Mouse (Mus musculus) forebrain, embryonic 13.5 days (tissue): ENCODE results near the gene Adcy7. TPM values are rescaled to one million over a fixed set of nuclear protein-coding genes. Genes with fewer than 3 reads are reported as not detected.

Experiments used
- ATAC-seq: fragments of 200-750 bp; cut with Nextera tagmentation; 2 replicates; pipeline ENCODE4 v1.8.0; 2017
- H3K27ac ChIP-seq: fragments of 300-500 bp; sonication (generic); 2 replicates; pipeline ENCODE4 v1.5.1; 2015; ENCODE audit warnings: inconsistent platforms, mild to moderate bottlenecking, moderate library complexity
- H3K27me3 ChIP-seq: fragments of 300-500 bp; sonication (generic); 2 replicates; pipeline ENCODE4 v1.6.1; 2015; ENCODE audit warnings: mild to moderate bottlenecking, inconsistent platforms
- H3K36me3 ChIP-seq: fragments of 300-500 bp; sonication (generic); 2 replicates; pipeline ENCODE4 v1.6.1; 2015; ENCODE audit warnings: mild to moderate bottlenecking, inconsistent platforms; ENCODE audit not compliant: poor library complexity, severe bottlenecking
- H3K4me1 ChIP-seq: fragments of 300-500 bp; sonication (generic); 2 replicates; pipeline ENCODE4 v1.6.1; 2015; ENCODE audit warnings: inconsistent platforms
- H3K4me2 ChIP-seq: fragments of 300-500 bp; sonication (generic); 2 replicates; pipeline ENCODE4 v1.6.1; 2015; ENCODE audit warnings: inconsistent platforms, mild to moderate bottlenecking, moderate library complexity
- H3K4me3 ChIP-seq: fragments of 300-500 bp; sonication (generic); 2 replicates; pipeline ENCODE4 v1.5.1; 2015; ENCODE audit warnings: mild to moderate bottlenecking, inconsistent platforms
- H3K9ac ChIP-seq: fragments of 300-500 bp; sonication (generic); 2 replicates; pipeline ENCODE4 v1.6.1; 2015; ENCODE audit warnings: mild to moderate bottlenecking, inconsistent platforms
- H3K9me3 ChIP-seq: fragments of 300-500 bp; sonication (generic); replicated peaks from 2 replicates; pipeline ENCODE4 v1.6.1; 2016; ENCODE audit warnings: inconsistent platforms
- WGBS: fragments of 180-500 bp; shearing (Covaris S2); methylation state at CpG from one replicate; pipeline ENCODE4 v1.1.7; 2015; 5-methylcytosine and 5-hydroxymethylcytosine counted together
- polyA plus RNA-seq: library from polyadenylated mRNA; unstranded; fragments of >200 nt; fragmentation: Nextera tagmentation; extraction: Ambion mirVana; gene quantifications from 2 replicates; pipeline ENCODE4 v1.2.1, GENCODE M21; 2015

Adcy7 gene
- polyA plus RNA-seq, 1 experiment from 2014 or later = 1.5 TPM

GRCm38 (mm10) chr8:88325251-88325650 is 53.0 kb downstream of the Adcy7 start:
- 56% methylated on average over 5 of the region's 5 CpGs for WGBS
- Histone ChIP-seq H3K27ac (no peak overlapping the region), H3K9me3 (no peaks in the 10 kb centered on the region), H3K4me1 (no peaks in the 10 kb centered on the region), H3K9ac (no peak overlapping the region), H3K36me3 (peaks cover 55% of the 10 kb centered on the region), H3K27me3 (no peaks in the 10 kb centered on the region), H3K4me2 (no peak overlapping the region), H3K4me3 (no peak overlapping the region)
- ATAC-seq = no peak

GRCm38 (mm10) chr8:88325795-88326194 is 53.6 kb downstream of the Adcy7 start:
- Histone ChIP-seq H3K4me3 (no peak overlapping the region), H3K4me2 (no peak overlapping the region), H3K9me3 (no peaks in the 10 kb centered on the region), H3K9ac (no peak overlapping the region), H3K4me1 (no peaks in the 10 kb centered on the region), H3K36me3 (peaks cover 57% of the 10 kb centered on the region), H3K27me3 (no peaks in the 10 kb centered on the region), H3K27ac (no peak overlapping the region)
- 96% methylated on average over 5 of the region's 5 CpGs for WGBS
- no peak for ATAC-seq

GRCm38 (mm10) chr8:88326328-88326727 is 54.1 kb downstream of the Adcy7 start:
- Histone ChIP-seq H3K9ac (no peak overlapping the region), H3K27me3 (no peaks in the 10 kb centered on the region), H3K4me3 (no peak overlapping the region), H3K4me2 (no peak overlapping the region), H3K27ac (no peak overlapping the region), H3K36me3 (peaks cover 61% of the 10 kb centered on the region), H3K9me3 (no peaks in the 10 kb centered on the region), H3K4me1 (no peaks in the 10 kb centered on the region)
- 94% methylated on average over 12 of the region's 12 CpGs for WGBS
- no peak for ATAC-seq

GRCm38 (mm10) chr8:88328689-88329088 is 56.5 kb downstream of the Adcy7 start:
- WGBS = 75% methylated on average over 6 of the region's 6 CpGs
- peaks cover 85% of the 10 kb centered on the region for H3K36me3 ChIP-seq

GRCm38 (mm10) chr8:88330816-88331215 is 58.6 kb downstream of the Adcy7 start:
- H3K27me3 ChIP-seq = no peaks in the 10 kb centered on the region
- H3K9me3 ChIP-seq = no peaks in the 10 kb centered on the region

More at GRCm38 (mm10) chr8:88328689-88329088, 56.5 kb downstream of the Adcy7 start:
- no peak overlapping the region for H3K9ac ChIP-seq
- no peak overlapping the region for H3K4me2 ChIP-seq
- H3K27me3 ChIP-seq = no peaks in the 10 kb centered on the region
- no peak overlapping the region for H3K4me3 ChIP-seq
- H3K4me1 ChIP-seq = no peaks in the 10 kb centered on the region
- H3K27ac ChIP-seq = no peak overlapping the region
- ATAC-seq = no peak
- no peaks in the 10 kb centered on the region for H3K9me3 ChIP-seq

GRCm38 (mm10) chr8:88334384-88334783 is 62.2 kb downstream of the Adcy7 start:
- no peak for ATAC-seq
- peaks cover 87% of the 10 kb centered on the region for H3K36me3 ChIP-seq
- WGBS = 96% methylated on average over 2 of the region's 2 CpGs

More at GRCm38 (mm10) chr8:88330816-88331215, 58.6 kb downstream of the Adcy7 start:
- no peak for ATAC-seq
- 96% methylated on average over 3 of the region's 3 CpGs for WGBS
- H3K9ac ChIP-seq = no peak overlapping the region
- H3K27ac ChIP-seq = no peak overlapping the region
- H3K4me2 ChIP-seq = no peak overlapping the region
- no peaks in the 10 kb centered on the region for H3K4me1 ChIP-seq
- no peak overlapping the region for H3K4me3 ChIP-seq
- H3K36me3 ChIP-seq = peaks cover 94% of the 10 kb centered on the region

GRCm38 (mm10) chr8:88334975-88335374 is 62.8 kb downstream of the Adcy7 start:
- Histone ChIP-seq H3K4me1 (no peaks in the 10 kb centered on the region), H3K4me2 (no peak overlapping the region), H3K9me3 (no peaks in the 10 kb centered on the region), H3K4me3 (no peak overlapping the region), H3K27me3 (no peaks in the 10 kb centered on the region), H3K9ac (no peak overlapping the region), H3K27ac (no peak overlapping the region), H3K36me3 (peaks cover 87% of the 10 kb centered on the region)
- 87% methylated on average over 3 of the region's 3 CpGs for WGBS
- no peak for ATAC-seq

More at GRCm38 (mm10) chr8:88334384-88334783, 62.2 kb downstream of the Adcy7 start:
- Histone ChIP-seq H3K4me3 (no peak overlapping the region), H3K9me3 (no peaks in the 10 kb centered on the region), H3K4me1 (no peaks in the 10 kb centered on the region), H3K27ac (no peak overlapping the region), H3K9ac (no peak overlapping the region), H3K27me3 (no peaks in the 10 kb centered on the region), H3K4me2 (no peak overlapping the region)

- no peak overlapping the region for H3K4me2 ChIP-seq
- H3K36me3 ChIP-seq = peaks cover 91% of the 10 kb centered on the region
- H3K4me1 ChIP-seq = no peaks in the 10 kb centered on the region
- H3K27me3 ChIP-seq = no peaks in the 10 kb centered on the region
- no peak for ATAC-seq
- 55% methylated on average over 3 of the region's 3 CpGs for WGBS
- H3K9ac ChIP-seq = no peak overlapping the region
- no peak overlapping the region for H3K27ac ChIP-seq
- no peak overlapping the region for H3K4me3 ChIP-seq
- H3K9me3 ChIP-seq = no peaks in the 10 kb centered on the region
These were observed 67.0 kb downstream of the Adcy7 start for GRCm38 (mm10) chr8:88339221-88339620.

- Histone ChIP-seq H3K4me3 (no peak overlapping the region), H3K4me2 (no peak overlapping the region), H3K4me1 (no peaks in the 10 kb centered on the region), H3K9ac (no peak overlapping the region), H3K9me3 (no peaks in the 10 kb centered on the region), H3K36me3 (peaks cover 91% of the 10 kb centered on the region), H3K27me3 (no peaks in the 10 kb centered on the region), H3K27ac (no peak overlapping the region)
- no peak for ATAC-seq
- WGBS = 82% methylated on average over 2 of the region's 2 CpGs
These were observed 67.9 kb downstream of the Adcy7 start for GRCm38 (mm10) chr8:88339887-88340695.

- WGBS = 94% methylated on average over 4 of the region's 4 CpGs
- Histone ChIP-seq H3K9me3 (no peaks in the 10 kb centered on the region), H3K4me2 (no peak overlapping the region), H3K4me3 (no peak overlapping the region), H3K36me3 (peaks cover 91% of the 10 kb centered on the region), H3K4me1 (no peaks in the 10 kb centered on the region), H3K27ac (no peak overlapping the region), H3K9ac (no peak overlapping the region), H3K27me3 (no peaks in the 10 kb centered on the region)
- no peak for ATAC-seq
These were observed 69.8 kb downstream of the Adcy7 start for GRCm38 (mm10) chr8:88342026-88342425.

- H3K36me3 ChIP-seq = peaks cover 89% of the 10 kb centered on the region
These were observed 76.8 kb downstream of the Adcy7 start for GRCm38 (mm10) chr8:88349046-88349445.

GRCm38 (mm10) chr8:88357226-88357933 is 85.2 kb downstream of the Adcy7 start:
- H3K9me3 ChIP-seq = 0 out of 2 replicates have a peak, but pooled peaks cover 4% of the 10 kb centered on the region
- no peak overlapping the region for H3K4me2 ChIP-seq
- WGBS = 69% methylated on average over 5 of the region's 5 CpGs
- H3K36me3 ChIP-seq = peaks cover 70% of the 10 kb centered on the region
- no peak overlapping the region for H3K4me3 ChIP-seq
- H3K27me3 ChIP-seq = no peaks in the 10 kb centered on the region
- no peak for ATAC-seq
- H3K4me1 ChIP-seq = peaks cover 19% of the 10 kb centered on the region
- no peak overlapping the region for H3K9ac ChIP-seq
- H3K27ac ChIP-seq = no peak overlapping the region

More at GRCm38 (mm10) chr8:88349046-88349445, 76.8 kb downstream of the Adcy7 start:
- Histone ChIP-seq H3K9ac (no peak overlapping the region), H3K4me1 (no peaks in the 10 kb centered on the region), H3K27ac (no peak overlapping the region), H3K4me3 (no peak overlapping the region), H3K4me2 (no peak overlapping the region), H3K9me3 (no peaks in the 10 kb centered on the region), H3K27me3 (no peaks in the 10 kb centered on the region)
- WGBS = 90% methylated on average over 2 of the region's 2 CpGs
- ATAC-seq = no peak
